ENCODE assay signal across 16 mouse cellular contexts in the genomic region with DNA sequence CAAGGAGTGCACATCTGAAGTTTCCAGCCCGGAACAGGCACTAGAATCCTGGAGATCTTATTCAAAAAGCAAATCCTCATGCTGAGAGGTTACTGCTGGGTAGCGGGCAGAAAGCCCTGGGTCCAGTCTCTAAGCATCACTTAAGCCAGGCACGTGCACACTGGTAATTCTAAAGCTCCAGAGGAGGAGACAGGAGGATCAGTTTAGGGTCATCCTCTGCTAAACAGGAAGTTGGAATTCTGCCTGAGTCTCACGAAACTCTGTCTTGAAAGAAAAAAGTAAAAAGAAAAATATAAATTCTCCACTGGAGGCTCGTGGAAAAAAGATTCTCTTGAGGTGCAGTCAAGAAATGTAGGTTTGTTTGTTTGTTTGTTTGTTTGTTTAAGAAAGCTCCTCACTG.
"Had no signal": no experiment of that assay in that cellular context is flagged by ENCODE, and none has a peak within 500 bp of the region (broad histone marks: within the 10 kb centered on the region; RNA-seq: fewer than 3 reads in every experiment).

No protein-coding gene starts in this region.

- H3K9me3 ChIP-seq: neural tube, embryonic 13.5 days; neural tube, embryonic 15.5 days; stomach, embryonic 15.5 days had no signal

- H3K27me3 ChIP-seq: neural tube, embryonic 13.5 days; neural tube, embryonic 15.5 days; stomach, embryonic 15.5 days had no signal

- H3K27ac ChIP-seq: neural tube, embryonic 13.5 days; neural tube, embryonic 15.5 days; stomach, embryonic 15.5 days; stomach, postnatal 0 days had no signal

- H3K4me3 ChIP-seq: neural tube, embryonic 13.5 days; neural tube, embryonic 15.5 days; stomach, embryonic 15.5 days had no signal

- H3K9ac ChIP-seq: neural tube, embryonic 13.5 days; neural tube, embryonic 15.5 days; stomach, embryonic 15.5 days had no signal

- DNase-seq: retina, postnatal 1 day; right cerebral cortex, adult 18-20 months; right cerebral cortex, postnatal 14 days; right cerebral cortex, postnatal 25 days; right cerebral cortex, postnatal 4 days; spleen, adult 18-20 months; thymus, adult 18-20 months; thymus, adult 2 months; thymus, postnatal 14 days; thymus, postnatal 25 days; thymus, postnatal 36 days; thymus, postnatal 4 days had no signal

- H3K36me3 ChIP-seq: neural tube, embryonic 13.5 days; neural tube, embryonic 15.5 days; stomach, embryonic 15.5 days had no signal

- H3K4me1 ChIP-seq: neural tube, embryonic 13.5 days; neural tube, embryonic 15.5 days; stomach, embryonic 15.5 days had no signal

- H3K4me2 ChIP-seq: neural tube, embryonic 13.5 days; neural tube, embryonic 15.5 days; stomach, embryonic 15.5 days had no signal
